Mouse (Mus musculus): ENCODE results near the gene Hnrnpll.

GRCm38 (mm10) chr17:79992114-79992513, 70.0 kb downstream of the Hnrnpll start:
- TF ChIP-seq EP300 (IDR thresholded peaks at IDR 0.05; ENCODE audit: low read depth) = no peak
- no peak for TF ChIP-seq CTCF (IDR thresholded peaks at IDR 0.05; ENCODE audit: low read depth)
